Mouse (Mus musculus): ENCODE data around the gene Mmrn2.
"Not testable (repeated sequence)": the region's sequence is repeated elsewhere in the genome, so short reads cannot be mapped to it uniquely, and the experiment has no call there.

The Mmrn2 gene

GRCm38 (mm10) chr14:34402871-34403270 is 27.6 kb downstream of the Mmrn2 start:
- no peak for DNase-seq (ENCODE audit: low read depth, low spot score)

GRCm38 (mm10) chr14:34403424-34403823 is 28.2 kb downstream of the Mmrn2 start:
- DNase-seq (ENCODE audit: low read depth, low spot score), result no peak

GRCm38 (mm10) chr14:34410716-34411115 is 35.5 kb downstream of the Mmrn2 start:
- DNase-seq (ENCODE audit: low read depth, low spot score), result no peak

GRCm38 (mm10) chr14:34412164-34412896 is 37.1 kb downstream of the Mmrn2 start:
- DNase-seq (ENCODE audit: low read depth, low spot score), result no peak

GRCm38 (mm10) chr14:34416946-34417345 is 41.7 kb downstream of the Mmrn2 start:
- DNase-seq (ENCODE audit: low read depth, low spot score), result not testable (repeated sequence)

GRCm38 (mm10) chr14:34417501-34417900 is 42.2 kb downstream of the Mmrn2 start:
- DNase-seq (ENCODE audit: low read depth, low spot score), result no peak

- DNase-seq (ENCODE audit: low read depth, low spot score), result no peak
Measured at GRCm38 (mm10) chr14:34421078-34421477, 45.8 kb downstream of the Mmrn2 start.

GRCm38 (mm10) chr14:34428274-34428673 is 53.0 kb downstream of the Mmrn2 start:
- no peak for DNase-seq (ENCODE audit: low read depth, low spot score)

- DNase-seq (ENCODE audit: low read depth, low spot score), result no peak
Measured at GRCm38 (mm10) chr14:34429069-34429468, 53.8 kb downstream of the Mmrn2 start.

- DNase-seq (ENCODE audit: low read depth, low spot score), result no peak
Measured at GRCm38 (mm10) chr14:34440526-34441066, 65.3 kb downstream of the Mmrn2 start.

GRCm38 (mm10) chr14:34442531-34442930 is 67.3 kb downstream of the Mmrn2 start:
- DNase-seq (ENCODE audit: low read depth, low spot score), result no peak

GRCm38 (mm10) chr14:34444368-34444767 is 69.1 kb downstream of the Mmrn2 start:
- DNase-seq (ENCODE audit: low read depth, low spot score), result no peak

- no peak for DNase-seq (ENCODE audit: low read depth, low spot score)
Measured at GRCm38 (mm10) chr14:34444924-34445323, 69.7 kb downstream of the Mmrn2 start.

- DNase-seq (ENCODE audit: low read depth, low spot score), result no peak
Measured at GRCm38 (mm10) chr14:34445348-34445747, 70.1 kb downstream of the Mmrn2 start.

GRCm38 (mm10) chr14:34446624-34447023 is 71.4 kb downstream of the Mmrn2 start:
- DNase-seq (ENCODE audit: low read depth, low spot score), result no peak

GRCm38 (mm10) chr14:34447659-34448058 is 72.4 kb downstream of the Mmrn2 start:
- no peak for DNase-seq (ENCODE audit: low read depth, low spot score)

- DNase-seq (ENCODE audit: low read depth, low spot score), result no peak
Measured at GRCm38 (mm10) chr14:34448398-34448797, 73.1 kb downstream of the Mmrn2 start.

GRCm38 (mm10) chr14:34449807-34450206 is 74.5 kb downstream of the Mmrn2 start:
- DNase-seq (ENCODE audit: low read depth, low spot score), result no peak

- DNase-seq (ENCODE audit: low read depth, low spot score), result no peak
Measured at GRCm38 (mm10) chr14:34450451-34450850, 75.2 kb downstream of the Mmrn2 start.

- no peak for DNase-seq (ENCODE audit: low read depth, low spot score)
Measured at GRCm38 (mm10) chr14:34451872-34452271, 76.6 kb downstream of the Mmrn2 start.

GRCm38 (mm10) chr14:34453648-34454047 is 78.4 kb downstream of the Mmrn2 start:
- DNase-seq (ENCODE audit: low read depth, low spot score), result no peak
